Mouse (Mus musculus) E14TG2a.4 (cell line): ENCODE measurements around the gene Agap2.

Experiments
- CTCF ChIP-seq: conservative IDR thresholded peaks from 2 replicates; pipeline ENCODE4 v1.5.1; 2014; ENCODE audit warnings: low read length
- NANOG ChIP-seq: IDR thresholded peaks from 2 replicates; pipeline ENCODE4 v1.6.1; 2014; ENCODE audit warnings: borderline replicate concordance, low read length, mixed read lengths

- no peak for TF ChIP-seq CTCF
- TF ChIP-seq NANOG = no peak
Measured at GRCm38 (mm10) chr10:127078001-127078676, 3.1 kb downstream of the Agap2 start.
